Mouse (Mus musculus): ENCODE measurements around the gene Sap30bp. TPM values are rescaled to one million over a fixed set of nuclear protein-coding genes. Genes with fewer than 3 reads are reported as not detected.

The Sap30bp gene
- polyA plus RNA-seq, 1 experiment = 14.4 TPM

DNA sequence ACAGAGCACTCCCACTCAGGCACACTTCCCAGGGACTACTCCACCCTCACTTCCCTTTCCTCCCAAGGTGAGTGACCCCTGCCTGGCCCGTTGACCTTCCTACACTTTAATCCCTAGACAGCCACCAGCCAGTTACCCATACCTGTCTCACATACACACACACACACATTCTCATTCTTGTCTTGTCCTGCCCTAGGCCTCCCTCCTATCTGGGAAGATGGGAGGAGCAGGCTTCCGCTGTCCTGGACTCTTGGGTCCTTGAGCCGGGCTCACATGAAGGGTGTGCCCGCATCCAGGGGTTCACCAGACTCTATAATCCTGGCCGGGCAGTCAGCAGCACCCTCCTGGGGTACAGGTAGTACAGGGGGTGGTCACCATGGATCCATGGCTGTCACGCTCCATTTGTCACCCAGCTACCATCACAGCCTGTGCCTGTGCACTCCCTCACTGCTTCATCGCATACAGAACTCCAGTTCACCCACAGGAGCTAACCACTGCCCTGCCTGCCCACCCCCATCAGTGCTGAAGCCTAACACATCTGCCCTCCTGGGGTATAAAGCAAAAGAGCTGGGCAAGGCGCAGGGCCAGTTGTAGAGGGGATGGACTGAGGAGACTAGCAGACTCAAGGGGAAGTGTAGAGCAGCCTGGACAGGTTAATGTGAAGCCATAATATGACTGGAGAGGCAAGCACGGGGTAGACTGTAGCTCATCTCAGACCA lies 72.8 kb downstream of the Sap30bp start:
- Histone ChIP-seq H3K36me3 (replicated peaks; ENCODE audit: low read length) (peaks cover 56% of the 10 kb centered on the region), H3K4me3 (replicated peaks) (peak overlapping the region; percentile 92), H3K4me1 (peaks cover 93% of the 10 kb centered on the region)

DNA sequence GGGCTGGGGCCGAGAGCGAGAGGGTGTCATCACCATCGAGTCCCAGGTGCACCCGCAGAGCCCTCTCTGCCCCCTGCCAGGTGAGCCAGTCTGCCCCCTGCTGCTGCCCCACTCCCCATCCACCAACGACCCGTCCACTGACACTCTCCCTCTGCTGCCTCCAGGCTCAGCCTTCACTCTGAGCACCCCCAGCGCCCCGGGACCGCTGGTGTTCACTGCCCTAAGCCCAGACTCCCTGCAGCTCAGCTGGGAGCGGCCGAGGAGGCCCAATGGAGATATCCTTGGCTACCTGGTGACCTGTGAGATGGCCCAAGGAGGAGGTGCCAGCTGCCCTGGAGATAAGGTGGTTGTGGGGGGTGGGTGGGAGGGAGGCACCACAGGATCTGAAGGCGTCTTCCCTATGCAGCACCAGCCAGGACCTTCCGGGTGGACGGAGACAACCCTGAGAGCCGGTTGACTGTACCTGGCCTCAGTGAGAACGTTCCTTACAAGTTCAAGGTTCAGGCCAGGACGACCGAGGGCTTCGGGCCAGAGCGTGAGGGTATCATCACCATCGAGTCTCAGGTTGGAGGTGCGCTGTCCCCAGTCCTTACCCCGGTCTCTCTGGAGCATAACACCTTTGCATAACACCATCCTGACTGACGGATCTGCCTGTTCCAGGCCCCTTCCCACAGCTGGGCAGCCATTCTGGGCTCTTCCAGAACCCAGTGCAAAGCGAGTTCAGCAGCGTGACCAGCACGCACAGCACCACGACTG lies 74.2 kb downstream of the Sap30bp start:
- TF ChIP-seq GATA1 (IDR thresholded peaks at IDR 0.05; ENCODE audit: borderline replicate concordance, low read length) (no peak), FLI1 (IDR thresholded peaks at IDR 0.05; ENCODE audit: low read length) (no peak)
- Histone ChIP-seq H3K4me3 (replicated peaks) (no peak overlapping the region), H3K27me3 (replicated peaks) (no peaks in the 10 kb centered on the region), H3K4me1 (peaks cover 100% of the 10 kb centered on the region), H3K36me3 (replicated peaks; ENCODE audit: low read length) (peaks cover 63% of the 10 kb centered on the region), H3K9me3 (peaks cover 5% of the 10 kb centered on the region)

More for the DNA sequence above, 72.8 kb downstream of the Sap30bp start:
- Histone ChIP-seq H3K9me3 (peaks cover 5% of the 10 kb centered on the region), H3K27me3 (replicated peaks) (no peaks in the 10 kb centered on the region)
- TF ChIP-seq GATA1 (IDR thresholded peaks at IDR 0.05; ENCODE audit: borderline replicate concordance, low read length) = no peak
- no peak for TF ChIP-seq FLI1 (IDR thresholded peaks at IDR 0.05; ENCODE audit: low read length)

GRCm38 (mm10) chr11:116008411-116008810 lies 75.3 kb downstream of the Sap30bp start:
- H3K4me3 ChIP-seq (replicated peaks) = no peak overlapping the region
- no peaks in the 10 kb centered on the region for H3K9me3 ChIP-seq
- no peaks in the 10 kb centered on the region for H3K27me3 ChIP-seq (replicated peaks)
- TF ChIP-seq FLI1 (IDR thresholded peaks at IDR 0.05; ENCODE audit: low read length) = no peak
- TF ChIP-seq GATA1 (IDR thresholded peaks at IDR 0.05; ENCODE audit: borderline replicate concordance, low read length) = no peak
- H3K4me1 ChIP-seq = peaks cover 100% of the 10 kb centered on the region
- H3K36me3 ChIP-seq (replicated peaks; ENCODE audit: low read length) = peaks cover 59% of the 10 kb centered on the region

DNA sequence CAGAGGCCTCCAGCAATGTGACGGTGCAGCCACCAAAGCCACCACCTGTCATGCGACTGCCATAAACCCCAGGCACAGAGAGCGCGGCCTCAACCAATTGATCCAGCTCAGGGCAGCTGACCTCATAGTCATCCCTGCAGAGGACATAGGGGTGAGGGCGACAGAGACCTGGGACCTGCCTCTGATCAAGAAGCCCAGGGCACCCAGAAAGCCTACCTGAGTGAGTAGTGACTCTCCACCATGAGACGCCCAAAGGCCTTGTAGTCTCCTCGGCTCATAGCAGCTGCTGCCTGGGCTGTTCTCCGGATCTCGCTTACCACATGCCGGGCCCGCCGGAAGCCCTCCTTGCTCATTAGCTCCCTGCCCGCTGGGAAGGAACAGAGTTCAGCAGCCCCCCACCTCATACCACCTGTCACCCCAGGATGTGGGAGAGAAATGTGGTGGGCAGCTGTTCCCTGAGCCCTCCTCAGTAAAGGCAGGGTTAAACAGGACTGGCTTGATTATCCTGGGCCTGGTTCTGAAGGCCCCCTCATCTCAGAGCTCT lies 75.8 kb downstream of the Sap30bp start:
- H3K9me3 ChIP-seq = no peaks in the 10 kb centered on the region
- no peak overlapping the region for H3K4me3 ChIP-seq (replicated peaks)
- H3K27me3 ChIP-seq (replicated peaks) = no peaks in the 10 kb centered on the region
- TF ChIP-seq FLI1 (IDR thresholded peaks at IDR 0.05; ENCODE audit: low read length) (no peak), GATA1 (IDR thresholded peaks at IDR 0.05; ENCODE audit: borderline replicate concordance, low read length) (no peak)
- peaks cover 96% of the 10 kb centered on the region for H3K4me1 ChIP-seq
- peaks cover 59% of the 10 kb centered on the region for H3K36me3 ChIP-seq (replicated peaks; ENCODE audit: low read length)

- Histone ChIP-seq H3K9me3 (no peaks in the 10 kb centered on the region), H3K4me3 (replicated peaks) (no peak overlapping the region), H3K27me3 (replicated peaks) (no peaks in the 10 kb centered on the region), H3K4me1 (peaks cover 95% of the 10 kb centered on the region), H3K36me3 (replicated peaks; ENCODE audit: low read length) (peaks cover 59% of the 10 kb centered on the region)
- TF ChIP-seq GATA1 (IDR thresholded peaks at IDR 0.05; ENCODE audit: borderline replicate concordance, low read length) = no peak
- TF ChIP-seq FLI1 (IDR thresholded peaks at IDR 0.05; ENCODE audit: low read length) = no peak
Observed at GRCm38 (mm10) chr11:116009661-116010060, 76.6 kb downstream of the Sap30bp start.

GRCm38 (mm10) chr11:116010146-116010545 lies 77.1 kb downstream of the Sap30bp start:
- Histone ChIP-seq H3K36me3 (replicated peaks; ENCODE audit: low read length) (peaks cover 59% of the 10 kb centered on the region), H3K27me3 (replicated peaks) (no peaks in the 10 kb centered on the region), H3K4me1 (peaks cover 95% of the 10 kb centered on the region), H3K4me3 (replicated peaks) (peak overlapping the region; percentile 18), H3K9me3 (no peaks in the 10 kb centered on the region)
- TF ChIP-seq GATA1 (IDR thresholded peaks at IDR 0.05; ENCODE audit: borderline replicate concordance, low read length) (no peak), FLI1 (IDR thresholded peaks at IDR 0.05; ENCODE audit: low read length) (no peak)

DNA sequence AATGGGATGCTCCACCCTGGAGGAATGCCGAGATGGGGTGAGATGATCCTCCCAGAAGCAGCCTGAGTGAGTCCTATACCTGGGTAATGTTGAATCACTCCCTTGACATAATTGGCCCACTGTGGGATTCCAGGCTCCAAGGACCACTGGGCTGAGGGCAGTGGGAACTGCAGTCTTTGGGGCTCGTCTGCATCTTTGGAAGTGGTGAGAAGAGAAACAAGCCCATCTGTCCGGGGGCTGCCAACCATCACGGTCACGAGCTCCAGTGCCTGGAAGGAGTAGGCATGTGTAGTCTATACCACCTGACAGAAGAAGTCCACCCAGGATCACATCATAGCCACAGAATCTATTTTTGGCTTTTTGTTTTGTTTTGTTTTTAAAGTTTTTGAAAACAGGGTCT lies 77.9 kb downstream of the Sap30bp start:
- H3K27me3 ChIP-seq (replicated peaks) = no peaks in the 10 kb centered on the region
- peaks cover 56% of the 10 kb centered on the region for H3K36me3 ChIP-seq (replicated peaks; ENCODE audit: low read length)
- no peaks in the 10 kb centered on the region for H3K9me3 ChIP-seq
- H3K4me1 ChIP-seq = peaks cover 89% of the 10 kb centered on the region
- H3K4me3 ChIP-seq (replicated peaks) = peak overlapping the region; percentile 10
- TF ChIP-seq GATA1 (IDR thresholded peaks at IDR 0.05; ENCODE audit: borderline replicate concordance, low read length) = no peak
- no peak for TF ChIP-seq FLI1 (IDR thresholded peaks at IDR 0.05; ENCODE audit: low read length)

DNA sequence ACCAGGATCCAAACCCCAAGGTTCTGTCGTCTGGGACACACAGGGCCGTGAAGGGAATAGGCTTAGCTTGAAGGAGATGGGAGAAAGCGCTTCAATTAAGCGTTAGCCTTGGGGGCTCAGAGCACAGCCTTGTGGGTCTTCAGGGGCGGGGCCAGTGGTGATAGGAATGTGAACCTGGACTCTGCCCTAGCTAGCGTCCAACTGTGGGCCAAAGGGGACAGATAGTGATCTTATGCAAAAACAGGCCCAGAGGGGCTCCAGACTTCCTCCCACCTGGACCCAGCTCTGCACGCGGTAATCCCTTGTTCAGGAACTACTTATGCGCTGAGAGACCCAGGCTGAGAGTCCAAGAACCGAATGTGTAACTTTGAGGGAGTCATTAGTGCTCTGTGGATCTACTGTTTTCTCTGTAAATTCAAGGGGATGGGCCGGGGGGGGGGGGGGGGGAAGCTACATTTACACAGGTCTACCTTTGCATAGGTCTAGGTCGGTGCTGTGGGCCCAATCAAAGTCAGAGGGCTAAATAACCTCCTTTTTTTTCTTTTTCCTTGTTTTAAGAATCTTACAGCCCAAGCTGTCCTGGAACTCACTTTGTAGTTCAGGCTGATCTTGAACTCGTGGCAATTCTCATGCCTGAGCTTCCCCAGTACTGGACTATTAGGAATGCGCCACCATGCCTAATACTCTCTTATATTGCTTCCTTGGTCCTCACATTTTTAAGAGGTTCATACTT lies 78.6 kb downstream of the Sap30bp start:
- Histone ChIP-seq H3K36me3 (replicated peaks; ENCODE audit: low read length) (peaks cover 48% of the 10 kb centered on the region), H3K27me3 (replicated peaks) (no peaks in the 10 kb centered on the region), H3K9me3 (no peaks in the 10 kb centered on the region), H3K4me3 (replicated peaks) (peak overlapping the region; percentile 98), H3K4me1 (peaks cover 85% of the 10 kb centered on the region)
- no peak for TF ChIP-seq FLI1 (IDR thresholded peaks at IDR 0.05; ENCODE audit: low read length)
- TF ChIP-seq GATA1 (IDR thresholded peaks at IDR 0.05; ENCODE audit: borderline replicate concordance, low read length) = no peak

- TF ChIP-seq GATA1 (IDR thresholded peaks at IDR 0.05; ENCODE audit: borderline replicate concordance, low read length) = no peak
- TF ChIP-seq FLI1 (IDR thresholded peaks at IDR 0.05; ENCODE audit: low read length) = no peak
- Histone ChIP-seq H3K4me1 (peaks cover 78% of the 10 kb centered on the region), H3K4me3 (replicated peaks) (peak within 1 kb of the TSS; percentile 98), H3K27me3 (replicated peaks) (no peaks in the 10 kb centered on the region), H3K36me3 (replicated peaks; ENCODE audit: low read length) (peaks cover 41% of the 10 kb centered on the region), H3K9me3 (no peaks in the 10 kb centered on the region)
Observed at GRCm38 (mm10) chr11:116012262-116012947, 79.3 kb downstream of the Sap30bp start, which contains the start of gene Galk1. Galk1 (minus strand) TSS chr11:116012719.

Measured in megakaryocyte, embryonic 14.5 days (primary cell).